Mouse (Mus musculus) forebrain, postnatal 0 days (tissue): ENCODE data around the gene Kif17. TPM values are rescaled to one million over a fixed set of nuclear protein-coding genes. Genes with fewer than 3 reads are reported as not detected.
A peak's percentile ranks its signal among the peaks of the same experiment; 100 is the strongest.
"Not testable (repeated sequence)": the region's sequence is repeated elsewhere in the genome, so short reads cannot be mapped to it uniquely, and the experiment has no call there.

Experiments used
- ATAC-seq: fragments of 200-750 bp; cut with Nextera tagmentation; 2 replicates; pipeline ENCODE4 v1.8.0; 2017; ENCODE audit warnings: mild to moderate bottlenecking, moderate library complexity
- DNase-seq: peaks from one replicate; pipeline ENCODE4 v3.0.0-alpha.2; 2015
- H3K27ac ChIP-seq: fragments of 300-500 bp; sonication (generic); 2 replicates; pipeline ENCODE4 v1.5.1; 2014; ENCODE audit warnings: low read depth, mild to moderate bottlenecking, antibody characterized with exemption, low read length, moderate library complexity, mixed read lengths
- H3K27me3 ChIP-seq: fragments of 300-500 bp; sonication (generic); 2 replicates; pipeline ENCODE4 v1.6.1; 2014; ENCODE audit warnings: mild to moderate bottlenecking, low read length, mixed read lengths; ENCODE audit not compliant: insufficient read depth
- H3K36me3 ChIP-seq: fragments of 300-500 bp; sonication (generic); 2 replicates; pipeline ENCODE4 v1.6.1; 2014; ENCODE audit warnings: mild to moderate bottlenecking, moderate library complexity; ENCODE audit not compliant: insufficient read depth
- H3K4me1 ChIP-seq: fragments of 300-500 bp; sonication (generic); 2 replicates; pipeline ENCODE4 v1.6.1; 2014; ENCODE audit warnings: antibody characterized with exemption; ENCODE audit not compliant: insufficient read depth
- H3K4me2 ChIP-seq: fragments of 300-500 bp; sonication (generic); 2 replicates; pipeline ENCODE4 v1.6.1; 2014; ENCODE audit warnings: low read depth, mild to moderate bottlenecking, moderate library complexity
- H3K4me3 ChIP-seq: fragments of 300-500 bp; sonication (generic); 2 replicates; pipeline ENCODE4 v1.5.1; 2014; ENCODE audit warnings: low read depth, low read length, mixed read lengths
- H3K9ac ChIP-seq: fragments of 300-500 bp; sonication (generic); 2 replicates; pipeline ENCODE4 v1.6.1; 2014; ENCODE audit warnings: mild to moderate bottlenecking
- H3K9me3 ChIP-seq: fragments of 300-500 bp; sonication (generic); 2 replicates; pipeline ENCODE4 v1.6.1; 2016; ENCODE audit warnings: low read length
- CTCF ChIP-seq: sonication (generic); IDR thresholded peaks from 2 replicates; pipeline ENCODE4 v1.5.1; 2016; ENCODE audit warnings: antibody characterized with exemption, control low read depth, low read depth
- WGBS: fragments of 180-500 bp; shearing (Covaris S2); extraction: QIAGEN DNeasy Blood & Tissue Kit; methylation state at CpG from one replicate; pipeline ENCODE4 v1.1.7; 2014; 5-methylcytosine and 5-hydroxymethylcytosine counted together
- polyA plus RNA-seq: library from polyadenylated mRNA; unstranded; fragments of >200 nt; fragmentation: Nextera tagmentation; extraction: Ambion mirVana; gene quantifications from 2 replicates; pipeline ENCODE4 v1.2.1, GENCODE M21; 2015
- total RNA-seq: library from RNA; depleted of rRNA; stranded (reverse); fragments of >200 nt; gene quantifications from 2 replicates; pipeline ENCODE4 v1.2.3, GENCODE M21; 2014

Kif17 gene
- total and polyA plus RNA-seq, 2 experiments from 2014 or later, result 4.0 to 4.2 TPM

DNA sequence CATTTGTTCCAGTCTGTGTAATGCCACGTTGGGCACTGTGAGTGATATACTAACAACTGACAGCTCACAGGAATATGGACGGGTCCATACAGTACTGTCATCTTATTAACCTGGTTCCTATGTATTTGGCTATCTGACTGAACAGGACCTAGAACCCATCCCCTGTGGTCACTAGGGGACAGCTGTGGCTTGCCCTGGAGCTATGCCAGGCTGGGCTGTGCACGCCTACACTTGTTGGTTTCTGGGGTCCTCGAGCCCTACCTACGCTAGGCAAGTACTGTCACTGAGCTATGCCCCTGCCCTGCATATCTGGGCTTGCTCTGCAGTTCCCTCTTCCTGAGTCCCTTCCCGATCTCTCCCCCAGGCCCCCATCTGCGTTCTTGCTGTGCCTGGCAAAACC lies 71.3 kb downstream of the Kif17 start:
- WGBS, result 83% methylated on average over 7 of the region's 7 CpGs
- Histone ChIP-seq H3K27me3 (no peaks in the 10 kb centered on the region), H3K9ac (no peak overlapping the region), H3K4me2 (no peak overlapping the region), H3K36me3 (peaks cover 16% of the 10 kb centered on the region; the same call in 1 of the 2 replicates), H3K27ac (no peak overlapping the region), H3K9me3 (no peaks in the 10 kb centered on the region), H3K4me1 (0 out of 2 replicates have a peak, but pooled peaks cover 12% of the 10 kb centered on the region), H3K4me3 (no peak overlapping the region)
- no peak for ATAC-seq
- no peak for TF ChIP-seq CTCF
- no peak for DNase-seq

DNA sequence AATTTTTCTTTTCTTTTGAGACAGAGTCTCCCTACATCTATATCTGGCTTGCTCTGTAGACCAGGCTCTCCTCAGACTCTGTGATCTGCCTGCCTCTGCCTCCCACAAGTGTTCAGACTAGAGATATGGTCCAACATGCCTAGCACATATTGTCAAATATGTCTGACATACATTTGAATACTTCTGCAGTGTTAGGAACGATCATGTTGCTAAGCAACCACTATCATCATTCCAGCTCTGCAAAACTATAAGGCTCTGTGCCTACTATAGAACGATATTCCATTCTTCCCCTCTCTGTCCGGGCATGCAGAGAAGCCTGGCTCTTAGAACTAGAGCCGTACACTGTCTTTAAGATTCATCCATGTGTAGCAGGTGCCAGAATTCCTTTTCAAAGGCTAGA lies 72.5 kb downstream of the Kif17 start:
- Histone ChIP-seq H3K27ac (peak overlapping the region; percentile 67), H3K4me3 (no peak overlapping the region), H3K9ac (no peak overlapping the region), H3K4me1 (0 out of 2 replicates have a peak, but pooled peaks cover 12% of the 10 kb centered on the region), H3K4me2 (peak overlapping the region; percentile 28), H3K27me3 (no peaks in the 10 kb centered on the region), H3K9me3 (no peaks in the 10 kb centered on the region), H3K36me3 (peaks cover 5% of the 10 kb centered on the region; the same call in 1 of the 2 replicates)
- DNase-seq (no peak), ATAC-seq (no peak)
- 13% methylated on average over 4 of the region's 4 CpGs for WGBS
- no peak for TF ChIP-seq CTCF

DNA sequence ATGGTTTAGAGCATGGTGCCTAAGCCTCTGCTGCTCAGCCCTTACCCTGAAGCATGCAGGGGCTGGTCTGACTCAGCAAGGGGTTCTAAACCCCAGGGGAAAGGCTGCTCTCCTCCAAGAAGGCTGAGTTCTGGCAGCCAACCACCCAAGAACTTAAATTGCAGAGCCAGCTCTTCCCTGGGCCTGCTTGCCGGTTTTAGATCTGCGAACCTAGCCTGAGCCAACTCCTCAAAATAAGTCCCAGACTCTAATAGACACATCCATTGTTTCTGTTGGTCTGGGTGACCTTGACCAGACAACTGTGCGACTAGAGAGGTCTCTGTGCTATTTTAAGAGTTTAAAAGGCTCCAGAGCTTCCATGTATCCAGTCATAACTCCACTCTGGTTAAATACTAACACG lies 73.5 kb downstream of the Kif17 start:
- no peak overlapping the region for H3K9ac ChIP-seq
- no peak overlapping the region for H3K4me2 ChIP-seq
- H3K27me3 ChIP-seq, result no peaks in the 10 kb centered on the region
- DNase-seq (no peak), ATAC-seq (no peak)
- H3K27ac ChIP-seq, result 0 out of 2 replicates have a peak overlapping the region, but pooled peaks have one; percentile 67
- WGBS, result 65% methylated on average over 4 of the region's 4 CpGs
- no peak for TF ChIP-seq CTCF
- no peaks in the 10 kb centered on the region for H3K9me3 ChIP-seq
- H3K36me3 ChIP-seq, result peaks cover 3% of the 10 kb centered on the region; the same call in 1 of the 2 replicates
- H3K4me3 ChIP-seq, result no peak overlapping the region
- 0 out of 2 replicates have a peak, but pooled peaks cover 12% of the 10 kb centered on the region for H3K4me1 ChIP-seq

DNA sequence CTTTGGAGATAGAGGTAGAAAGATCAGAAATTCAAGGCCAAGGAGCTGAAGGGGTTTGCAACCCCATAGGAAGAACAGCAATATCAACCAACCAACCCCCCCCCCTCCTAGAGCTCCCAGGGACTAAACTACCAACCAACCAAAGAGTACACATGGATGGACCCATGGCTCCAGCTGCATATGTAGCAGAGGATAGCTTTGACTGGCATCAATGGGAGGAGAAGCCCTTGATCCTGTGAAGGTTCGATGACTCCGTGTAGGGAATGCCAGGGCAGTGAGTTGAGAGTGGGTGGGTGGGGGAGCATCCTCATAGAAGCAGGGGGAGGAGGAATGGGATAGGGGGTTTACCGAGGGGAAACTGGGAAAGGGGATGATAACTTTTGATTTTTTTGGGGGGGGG lies 74.2 kb downstream of the Kif17 start:
- Histone ChIP-seq H3K4me2 (no peak overlapping the region), H3K4me1 (0 out of 2 replicates have a peak, but pooled peaks cover 12% of the 10 kb centered on the region), H3K27ac (0 out of 2 replicates have a peak overlapping the region, but pooled peaks have one; percentile 16), H3K36me3 (peaks cover 3% of the 10 kb centered on the region; the same call in 1 of the 2 replicates), H3K27me3 (no peaks in the 10 kb centered on the region), H3K4me3 (no peak overlapping the region), H3K9me3 (no peaks in the 10 kb centered on the region), H3K9ac (no peak overlapping the region)
- no peak for TF ChIP-seq CTCF
- ATAC-seq (no peak), DNase-seq (no peak)
- 100% methylated on average over 3 of the region's 3 CpGs for WGBS

DNA sequence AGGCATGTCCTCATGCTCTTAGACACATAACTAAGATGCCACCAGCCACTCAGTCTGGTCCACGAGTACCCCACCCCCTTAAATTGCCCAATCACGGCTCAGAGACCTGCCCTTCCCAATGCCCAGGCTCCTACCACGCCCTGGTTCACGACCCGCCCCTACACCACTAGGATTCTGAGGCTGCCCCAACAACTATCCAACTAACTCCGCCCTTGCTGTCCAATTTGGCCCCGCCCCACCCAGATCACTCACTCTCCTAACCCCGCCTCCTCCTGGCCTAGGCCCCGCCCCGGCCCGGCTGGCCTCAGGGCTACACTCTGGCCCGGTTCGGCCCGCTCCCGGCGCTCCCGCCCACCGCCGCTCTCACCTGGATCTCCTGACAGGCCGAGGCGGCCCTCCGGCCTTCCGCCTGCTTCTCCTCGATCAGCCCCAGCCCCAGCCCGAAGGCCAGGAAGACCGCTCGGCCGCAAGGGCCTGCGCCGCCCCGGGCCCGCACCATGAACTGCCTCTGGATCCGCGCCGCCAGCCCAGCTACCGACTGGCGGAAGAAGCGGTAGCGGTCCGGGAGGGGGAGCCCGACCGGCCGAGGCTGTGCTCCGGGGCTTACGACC lies 75.3 kb downstream of the Kif17 start:
- Histone ChIP-seq H3K27ac (peak overlapping the region; percentile 94), H3K4me3 (peak overlapping the region; percentile 98), H3K27me3 (no peaks in the 10 kb centered on the region), H3K4me2 (peak overlapping the region; percentile 61), H3K9ac (peak overlapping the region; percentile 90), H3K9me3 (no peaks in the 10 kb centered on the region), H3K4me1 (0 out of 2 replicates have a peak, but pooled peaks cover 12% of the 10 kb centered on the region), H3K36me3 (peaks cover under 1% of the 10 kb centered on the region; the same call in 1 of the 2 replicates)
- TF ChIP-seq CTCF, result no peak; the same call in 1 of the 2 replicates
- WGBS, result 2% methylated on average over 45 of the region's 45 CpGs
- ATAC-seq (peak; percentile 79), DNase-seq (peak; percentile 82)

DNA sequence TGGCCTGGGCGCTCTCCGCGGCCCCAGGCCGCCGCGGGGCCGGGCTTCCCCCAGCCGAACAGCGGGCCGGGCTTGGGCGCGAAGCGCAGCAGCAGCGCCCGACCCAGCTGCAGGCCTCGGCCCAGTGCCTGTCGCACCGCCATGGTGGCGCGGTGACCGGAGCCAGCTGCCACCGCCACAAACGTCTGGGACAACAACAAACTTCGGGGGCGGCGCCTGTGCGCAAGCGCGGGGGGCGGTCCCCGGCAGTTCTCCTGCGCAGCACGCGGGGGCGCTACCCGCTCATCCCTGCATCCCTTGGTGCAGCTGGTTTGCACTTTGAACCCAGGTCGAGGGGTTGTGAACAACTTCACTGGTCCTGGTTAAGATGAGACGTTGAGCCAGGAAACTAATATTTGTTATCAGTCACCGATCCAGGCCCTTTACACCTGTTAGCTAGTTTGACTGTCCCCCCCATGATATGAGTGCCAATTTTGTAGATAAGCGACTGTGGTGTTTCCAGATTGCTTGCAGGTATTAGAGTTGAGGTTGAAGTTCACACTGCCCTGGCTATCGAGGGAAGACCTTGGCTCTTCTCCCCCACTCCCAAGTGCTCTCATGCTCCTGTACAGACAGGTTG lies 76.0 kb downstream of the Kif17 start, which contains the start of gene Pink1:
Gene Pink1, minus strand, starts transcription at position 231 of the 619 bp plus-strand sequence.
- Histone ChIP-seq H3K9me3 (no peaks in the 10 kb centered on the region), H3K9ac (peak within 1 kb of the TSS; percentile 90), H3K36me3 (no peaks in the 10 kb centered on the region), H3K27ac (peak within 1 kb of the TSS; percentile 94), H3K4me2 (peak within 1 kb of the TSS; percentile 61), H3K27me3 (no peaks in the 10 kb centered on the region), H3K4me1 (0 out of 2 replicates have a peak, but pooled peaks cover 12% of the 10 kb centered on the region), H3K4me3 (peak within 1 kb of the TSS; percentile 98)
- TF ChIP-seq CTCF, result peak; percentile 92
- ATAC-seq (peak; percentile 84), DNase-seq (peak; percentile 90)
- WGBS, result 3% methylated on average over 40 of the region's 41 CpGs

DNA sequence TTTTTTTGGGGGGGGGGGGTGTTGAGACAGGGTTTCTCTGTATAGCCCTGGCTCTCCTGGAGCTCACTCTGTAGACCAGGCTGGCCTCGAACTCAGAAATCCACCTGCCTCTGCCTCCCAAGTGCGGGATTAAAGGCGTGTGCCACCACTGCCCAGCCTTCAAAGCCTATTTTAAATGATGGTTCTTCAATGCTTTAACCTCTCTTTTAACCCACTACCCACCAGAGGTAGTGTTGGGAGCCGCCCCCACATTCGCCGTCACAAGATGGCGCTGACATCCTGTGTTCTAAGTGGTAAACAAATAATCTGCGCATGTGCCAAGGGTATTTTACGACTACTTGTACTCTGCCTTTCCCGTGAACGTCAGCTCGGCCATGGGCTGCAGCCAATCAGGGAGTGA lies 76.9 kb downstream of the Kif17 start:
- H3K27me3 ChIP-seq, H3K4me3 ChIP-seq, DNase-seq, H3K36me3 ChIP-seq, H3K9ac ChIP-seq, H3K9me3 ChIP-seq, ATAC-seq, H3K27ac ChIP-seq, H3K4me2 ChIP-seq: not testable (repeated sequence)
- WGBS, result 50% methylated on average over 7 of the region's 12 CpGs
- 0 out of 2 replicates have a peak, but pooled peaks cover 12% of the 10 kb centered on the region for H3K4me1 ChIP-seq
- TF ChIP-seq CTCF, result peak; percentile 31; the same call in 1 of the 2 replicates
